Mouse (Mus musculus) splenic B cell, adult 2 months (primary cell): ENCODE results near the gene Ddhd1.
A peak's percentile ranks its signal among the peaks of the same experiment; 100 is the strongest.

ENCODE experiments used
- DNase-seq: peaks from one replicate; pipeline ENCODE4 v3.0.0-alpha.2; 2011; ENCODE audit warnings: low read depth, low spot score
- H3K27me3 ChIP-seq: 2 replicates; pipeline ENCODE4 v1.6.1; 2012; ENCODE audit warnings: mild to moderate bottlenecking, low read length, moderate library complexity, mixed read lengths; ENCODE audit not compliant: control insufficient read depth, poor library complexity, insufficient read depth, severe bottlenecking
- H3K36me3 ChIP-seq: 2 replicates; pipeline ENCODE4 v1.6.1; 2012; ENCODE audit warnings: mild to moderate bottlenecking, low read length, moderate library complexity, mixed read lengths; ENCODE audit not compliant: control insufficient read depth, poor library complexity, insufficient read depth, severe bottlenecking

The Ddhd1 gene

DNA sequence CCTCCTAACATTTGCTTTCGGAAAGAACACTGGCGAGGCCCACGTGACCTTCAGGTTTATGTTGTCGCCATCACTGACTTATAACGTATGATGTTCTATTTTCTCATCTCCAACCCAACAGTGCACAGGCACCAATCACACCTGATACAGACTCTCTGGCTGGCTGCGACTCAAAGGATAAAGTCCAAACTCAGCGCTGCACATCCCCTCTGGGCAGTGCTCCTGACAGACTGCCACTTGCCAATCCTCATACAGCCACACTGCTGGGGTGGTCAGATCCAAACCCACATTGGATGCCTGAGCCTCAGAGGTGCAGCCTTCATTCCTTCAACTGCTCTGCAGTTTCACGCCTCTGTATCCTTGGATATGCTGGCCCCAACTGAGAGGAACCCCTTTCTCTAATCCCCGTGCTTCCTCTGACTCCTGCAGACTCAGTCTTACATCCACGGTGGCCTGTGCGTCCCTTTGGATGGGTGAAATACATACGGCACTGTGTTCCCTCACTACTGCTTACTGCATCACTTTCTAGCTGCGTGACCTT is 3.0 kb downstream of the Ddhd1 start:
- DNase-seq: no peak
- no peaks in the 10 kb centered on the region for H3K27me3 ChIP-seq
- H3K36me3 ChIP-seq: no peaks in the 10 kb centered on the region

- no peaks in the 10 kb centered on the region for H3K27me3 ChIP-seq
- H3K36me3 ChIP-seq: no peaks in the 10 kb centered on the region
Observed at GRCm38 (mm10) chr14:45653756-45654155, 4.2 kb downstream of the Ddhd1 start.

GRCm38 (mm10) chr14:45648999-45649818 is 8.7 kb downstream of the Ddhd1 start:
- DNase-seq: no peak
- Histone ChIP-seq H3K27me3 (no peaks in the 10 kb centered on the region), H3K36me3 (no peaks in the 10 kb centered on the region)

More at GRCm38 (mm10) chr14:45653756-45654155, 4.2 kb downstream of the Ddhd1 start:
- DNase-seq: no peak

GRCm38 (mm10) chr14:45648144-45648543 is 9.8 kb downstream of the Ddhd1 start:
- no peaks in the 10 kb centered on the region for H3K36me3 ChIP-seq
- no peaks in the 10 kb centered on the region for H3K27me3 ChIP-seq
- no peak for DNase-seq

- DNase-seq: no peak
- H3K36me3 ChIP-seq: no peaks in the 10 kb centered on the region
- no peaks in the 10 kb centered on the region for H3K27me3 ChIP-seq
Observed at GRCm38 (mm10) chr14:45647632-45648031, 10.3 kb downstream of the Ddhd1 start.

DNA sequence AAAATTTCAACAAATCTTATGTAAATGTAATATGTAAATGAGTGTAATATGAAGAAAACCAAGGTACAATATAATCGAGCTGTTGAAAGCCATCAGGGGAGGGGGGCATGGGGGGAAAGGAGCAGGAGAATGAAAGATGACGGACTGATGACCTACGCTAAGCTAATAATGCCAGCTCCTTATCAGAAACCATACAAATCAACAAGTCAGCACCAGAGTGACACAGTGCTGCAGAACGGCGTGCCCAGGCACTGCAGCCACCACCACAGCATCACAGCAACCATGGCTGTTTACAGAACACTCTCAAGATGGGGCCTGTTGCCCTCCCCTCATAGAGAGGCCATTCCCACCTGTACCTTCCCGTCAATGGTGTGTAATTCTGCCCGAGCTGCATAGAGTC is 10.8 kb downstream of the Ddhd1 start:
- Histone ChIP-seq H3K27me3 (no peaks in the 10 kb centered on the region), H3K36me3 (no peaks in the 10 kb centered on the region)
- no peak for DNase-seq

- no peak for DNase-seq
- Histone ChIP-seq H3K27me3 (no peaks in the 10 kb centered on the region), H3K36me3 (no peaks in the 10 kb centered on the region)
Observed at GRCm38 (mm10) chr14:45644786-45645185, 13.2 kb downstream of the Ddhd1 start.

GRCm38 (mm10) chr14:45644202-45644601 is 13.7 kb downstream of the Ddhd1 start:
- no peaks in the 10 kb centered on the region for H3K36me3 ChIP-seq
- DNase-seq: no peak

DNA sequence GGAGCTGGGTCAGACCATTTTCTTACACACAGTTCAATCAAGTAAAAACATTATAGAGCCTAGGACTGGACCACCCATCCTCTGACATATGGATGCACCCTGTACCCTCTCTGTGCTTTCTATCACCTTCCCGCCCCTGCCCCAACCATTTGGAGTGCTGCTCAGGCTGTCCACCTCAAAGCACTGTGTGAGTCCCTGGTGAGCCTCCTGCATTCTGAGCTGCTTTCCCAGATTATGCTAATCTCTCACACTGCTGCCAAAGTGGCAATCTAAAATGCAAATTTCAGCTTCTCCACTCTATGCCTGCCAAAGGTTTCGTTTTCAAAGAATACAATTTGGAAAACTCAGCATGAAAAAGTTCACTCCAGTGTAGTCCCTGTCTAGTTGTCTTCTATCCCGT is 14.5 kb downstream of the Ddhd1 start:
- Histone ChIP-seq H3K36me3 (no peaks in the 10 kb centered on the region), H3K27me3 (no peaks in the 10 kb centered on the region)
- DNase-seq: no peak

More at GRCm38 (mm10) chr14:45644202-45644601, 13.7 kb downstream of the Ddhd1 start:
- no peaks in the 10 kb centered on the region for H3K27me3 ChIP-seq

DNA sequence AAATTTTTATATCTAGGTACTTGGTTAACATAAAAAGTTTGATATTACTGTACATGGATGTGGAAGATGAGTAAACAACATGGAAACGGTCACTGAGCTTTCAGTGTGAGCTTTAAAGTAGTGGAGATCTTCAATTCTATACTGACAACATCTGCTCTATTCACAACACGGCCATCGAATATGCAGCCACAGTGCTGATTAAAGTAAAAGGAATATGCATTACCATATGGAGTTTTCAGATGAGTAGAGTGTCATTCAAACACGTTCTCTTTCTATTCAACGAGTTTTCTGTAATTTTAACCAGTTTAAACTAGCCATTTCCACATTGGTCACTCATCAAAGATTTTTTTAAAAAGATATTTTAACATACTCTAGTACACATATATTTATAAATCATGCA is 15.1 kb downstream of the Ddhd1 start:
- no peaks in the 10 kb centered on the region for H3K27me3 ChIP-seq
- DNase-seq: no peak
- H3K36me3 ChIP-seq: no peaks in the 10 kb centered on the region

DNA sequence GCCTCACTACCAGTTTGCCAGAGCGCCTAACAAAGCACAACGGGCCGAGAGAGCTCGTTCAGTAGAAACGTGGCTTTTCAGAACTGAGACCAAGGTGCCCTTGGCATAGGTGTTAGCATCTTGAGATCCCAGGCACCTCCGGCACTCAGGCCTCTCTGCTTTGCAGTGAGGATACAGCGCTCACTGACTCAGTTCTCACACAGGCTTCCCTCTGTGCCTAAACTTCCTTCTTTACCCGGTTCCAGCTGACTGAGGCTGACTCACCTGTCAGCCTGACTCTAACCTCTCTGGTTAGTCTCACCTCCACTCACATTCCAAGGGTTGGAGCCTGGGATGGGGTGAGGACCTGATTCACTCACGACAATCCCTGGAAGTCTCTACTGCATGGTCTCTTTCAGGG is 15.7 kb downstream of the Ddhd1 start:
- no peaks in the 10 kb centered on the region for H3K36me3 ChIP-seq
- DNase-seq: no peak
- no peaks in the 10 kb centered on the region for H3K27me3 ChIP-seq

DNA sequence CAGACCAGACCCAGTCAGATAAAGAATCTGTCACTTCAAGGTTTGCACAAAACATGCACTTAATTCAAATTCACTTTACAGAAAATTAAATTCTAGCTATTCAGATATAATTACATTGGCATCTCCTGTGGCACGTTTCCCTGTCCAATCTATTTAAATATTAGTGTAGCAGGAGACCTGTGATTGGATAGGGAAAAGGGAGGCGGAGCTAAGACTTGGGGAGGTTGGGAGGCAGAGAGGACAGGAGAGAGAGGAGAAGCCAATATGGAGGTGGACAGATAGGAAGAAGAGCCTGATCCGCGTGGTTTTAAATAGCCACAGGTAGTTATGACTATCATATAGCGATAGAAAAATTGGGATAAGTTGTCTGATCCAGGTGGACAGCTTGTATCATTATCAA is 19.2 kb downstream of the Ddhd1 start:
- Histone ChIP-seq H3K36me3 (no peaks in the 10 kb centered on the region), H3K27me3 (no peaks in the 10 kb centered on the region)
- no peak for DNase-seq

DNA sequence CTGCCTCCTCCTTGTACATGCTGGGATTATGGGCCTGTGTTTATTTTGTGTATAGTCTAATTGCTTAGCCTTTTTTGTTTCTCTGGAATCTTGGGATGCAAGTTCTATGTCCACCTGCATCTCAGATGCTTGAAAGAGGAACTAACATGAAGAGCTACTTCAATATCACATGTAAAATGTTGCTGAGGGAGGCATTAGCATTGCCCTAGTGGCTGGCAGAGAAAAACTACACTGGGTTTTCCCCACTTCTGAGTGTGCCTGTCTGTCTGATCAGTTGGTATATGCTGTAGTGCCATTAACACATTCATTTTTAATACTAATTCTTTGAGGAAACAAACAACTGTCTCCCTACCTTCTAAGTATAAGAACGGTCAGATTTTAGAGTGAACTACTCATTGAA is 22.4 kb downstream of the Ddhd1 start:
- no peaks in the 10 kb centered on the region for H3K27me3 ChIP-seq
- H3K36me3 ChIP-seq: no peaks in the 10 kb centered on the region
- DNase-seq: peak; percentile 35

DNA sequence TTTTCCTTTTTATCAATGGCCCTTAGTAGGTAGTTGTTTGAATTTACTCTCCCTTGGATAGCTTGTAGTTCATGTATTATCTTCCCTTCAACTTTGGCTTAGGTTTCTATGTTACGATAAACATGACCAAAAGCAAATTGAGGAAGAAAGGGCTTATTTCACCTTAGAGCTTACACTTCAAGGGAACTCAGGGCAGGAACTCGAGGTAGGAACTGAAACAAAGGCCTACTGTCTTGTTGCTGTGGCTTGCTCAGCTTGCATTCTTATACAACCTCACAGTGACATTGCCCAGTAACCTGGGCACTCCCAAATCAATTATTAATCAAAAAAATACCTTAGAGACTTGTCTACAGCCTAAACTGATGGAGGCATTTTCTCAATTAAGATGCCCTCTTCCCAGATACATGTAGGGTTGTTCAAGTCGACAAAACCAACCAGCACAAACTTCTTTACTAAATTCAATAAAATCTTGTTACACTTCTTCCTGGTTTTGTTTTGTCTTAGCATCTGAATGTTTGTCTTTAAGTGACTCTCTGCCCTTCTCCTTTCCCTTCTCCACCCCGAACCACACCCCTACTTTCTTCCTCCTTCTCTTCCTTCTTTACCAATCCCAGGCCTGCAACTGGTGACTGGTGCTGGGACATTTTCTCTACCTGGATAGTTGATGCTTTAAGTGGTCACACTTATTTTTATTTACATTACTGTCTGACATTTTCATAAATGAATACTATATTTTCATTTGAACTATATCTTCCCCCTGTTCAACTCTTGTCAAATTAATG is 25.0 kb downstream of the Ddhd1 start:
- DNase-seq: peak; percentile 51
- Histone ChIP-seq H3K36me3 (no peaks in the 10 kb centered on the region), H3K27me3 (no peaks in the 10 kb centered on the region)

DNA sequence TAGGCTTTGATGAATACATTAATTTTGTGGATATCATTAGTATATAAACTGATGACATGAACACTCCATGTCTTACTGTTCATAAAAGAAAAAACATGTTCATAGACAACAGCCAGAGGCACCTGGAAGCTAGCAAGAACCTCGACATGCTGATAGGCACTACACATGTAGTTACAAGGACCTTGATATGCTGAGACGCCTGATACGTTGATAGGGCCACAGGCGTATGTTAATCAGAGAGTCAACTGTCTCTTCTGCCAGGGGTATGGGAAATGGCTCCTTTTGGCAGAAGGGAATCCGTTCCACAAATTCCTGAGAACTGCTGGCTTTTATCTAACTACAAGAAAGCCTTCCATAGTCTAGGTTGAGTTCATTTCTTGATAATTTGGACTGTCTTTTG is 27.4 kb downstream of the Ddhd1 start:
- DNase-seq: no peak

More for the DNA sequence above, 27.4 kb downstream of the Ddhd1 start:
- Histone ChIP-seq H3K36me3 (no peaks in the 10 kb centered on the region), H3K27me3 (no peaks in the 10 kb centered on the region)
